Mouse (Mus musculus) intestine, postnatal 0 days (tissue): ENCODE measurements around the gene Lrguk. TPM values are rescaled to one million over a fixed set of nuclear protein-coding genes. Genes with fewer than 3 reads are reported as not detected.

Source experiments
- ATAC-seq: fragments of 200-750 bp; cut with Nextera tagmentation; 2 replicates; pipeline ENCODE4 v1.8.0; 2017; ENCODE audit warnings: mild to moderate bottlenecking, moderate TSS enrichment, moderate library complexity
- H3K27ac ChIP-seq: fragments of 300-500 bp; sonication (generic); 2 replicates; pipeline ENCODE4 v1.5.1; 2014; ENCODE audit warnings: mild to moderate bottlenecking, low read depth, low read length, moderate library complexity
- H3K27me3 ChIP-seq: fragments of 300-500 bp; sonication (generic); replicated peaks from 2 replicates; pipeline ENCODE4 v1.6.1; 2014; ENCODE audit warnings: low read length, mixed read lengths; ENCODE audit not compliant: control insufficient read depth, insufficient read depth
- H3K36me3 ChIP-seq: fragments of 300-500 bp; sonication (generic); 2 replicates; pipeline ENCODE4 v1.6.1; 2014; ENCODE audit warnings: mild to moderate bottlenecking, moderate library complexity; ENCODE audit not compliant: control insufficient read depth, insufficient read depth
- H3K4me1 ChIP-seq: fragments of 300-500 bp; sonication (generic); replicated peaks from 2 replicates; pipeline ENCODE4 v1.6.1; 2014; ENCODE audit warnings: antibody characterized with exemption, low read length, mixed read lengths; ENCODE audit not compliant: control insufficient read depth, insufficient read depth
- H3K4me2 ChIP-seq: fragments of 300-500 bp; sonication (generic); replicated peaks from 2 replicates; pipeline ENCODE4 v1.6.1; 2014; ENCODE audit warnings: low read depth, mild to moderate bottlenecking, moderate library complexity
- H3K4me3 ChIP-seq: fragments of 300-500 bp; sonication (generic); 2 replicates; pipeline ENCODE4 v1.5.1; 2014; ENCODE audit warnings: low read depth, low read length
- H3K9ac ChIP-seq: fragments of 300-500 bp; sonication (generic); 2 replicates; pipeline ENCODE4 v1.6.1; 2014; ENCODE audit warnings: mild to moderate bottlenecking, low read depth, low read length
- H3K9me3 ChIP-seq: fragments of 300-500 bp; sonication (generic); 2 replicates; pipeline ENCODE4 v1.6.1; 2016; ENCODE audit warnings: mixed run types; ENCODE audit not compliant: control insufficient read depth
- CTCF ChIP-seq: sonication (generic); IDR thresholded peaks from 2 replicates; pipeline ENCODE4 v1.5.1; 2016; ENCODE audit warnings: low read depth, mild to moderate bottlenecking, control low read depth, antibody characterized with exemption, moderate library complexity
- WGBS: fragments of 180-500 bp; shearing (Covaris S2); extraction: QIAGEN DNeasy Blood & Tissue Kit; methylation state at CpG from one replicate; pipeline ENCODE4 v1.1.7; 2014; 5-methylcytosine and 5-hydroxymethylcytosine counted together
- polyA plus RNA-seq: library from polyadenylated mRNA; unstranded; fragments of >200 nt; fragmentation: Nextera tagmentation; extraction: Ambion mirVana; gene quantifications from 2 replicates; pipeline ENCODE4 v1.2.1, GENCODE M21; 2015

Gene Lrguk
- polyA plus RNA-seq, 1 experiment from 2014 or later = 0.16 TPM

GRCm38 (mm10) chr6:34148021-34148420 lies 118.8 kb downstream of the Lrguk start:
- Histone ChIP-seq H3K27me3 (no peaks in the 10 kb centered on the region), H3K4me2 (no peak overlapping the region)

DNA sequence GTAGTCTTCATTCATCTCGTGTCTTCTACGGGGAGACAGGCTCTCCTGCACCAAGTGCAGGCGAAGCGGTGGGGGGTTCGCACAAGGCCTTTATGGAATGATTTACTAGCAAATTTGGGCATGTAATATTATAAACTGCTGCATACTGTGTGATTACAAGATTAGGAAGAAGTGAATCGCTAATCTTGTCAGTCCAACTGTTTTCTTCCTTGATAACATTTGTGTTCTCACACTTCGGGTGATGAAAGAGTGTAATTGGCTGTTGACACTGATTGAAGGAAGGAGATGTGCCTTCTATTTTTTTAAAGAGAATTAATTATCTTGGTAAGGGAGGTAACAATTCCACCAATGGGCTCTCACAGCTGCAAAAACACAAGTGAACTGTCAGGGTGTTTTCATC lies 119.4 kb downstream of the Lrguk start:
- Histone ChIP-seq H3K4me2 (no peak overlapping the region), H3K36me3 (no peaks in the 10 kb centered on the region), H3K4me1 (0 out of 2 replicates have a peak, but pooled peaks cover under 1% of the 10 kb centered on the region), H3K27ac (no peak overlapping the region), H3K9ac (no peak overlapping the region), H3K4me3 (no peak overlapping the region), H3K27me3 (no peaks in the 10 kb centered on the region), H3K9me3 (no peaks in the 10 kb centered on the region)
- ATAC-seq = no peak
- TF ChIP-seq CTCF = no peak
- WGBS = 84% methylated on average over 7 of the region's 7 CpGs

More at GRCm38 (mm10) chr6:34148021-34148420, 118.8 kb downstream of the Lrguk start:
- Histone ChIP-seq H3K4me3 (no peak overlapping the region), H3K4me1 (no peaks in the 10 kb centered on the region), H3K9ac (no peak overlapping the region), H3K27ac (no peak overlapping the region), H3K36me3 (no peaks in the 10 kb centered on the region), H3K9me3 (no peaks in the 10 kb centered on the region)
- no peak for TF ChIP-seq CTCF
- WGBS = 93% methylated on average over 3 of the region's 3 CpGs
- ATAC-seq = no peak

DNA sequence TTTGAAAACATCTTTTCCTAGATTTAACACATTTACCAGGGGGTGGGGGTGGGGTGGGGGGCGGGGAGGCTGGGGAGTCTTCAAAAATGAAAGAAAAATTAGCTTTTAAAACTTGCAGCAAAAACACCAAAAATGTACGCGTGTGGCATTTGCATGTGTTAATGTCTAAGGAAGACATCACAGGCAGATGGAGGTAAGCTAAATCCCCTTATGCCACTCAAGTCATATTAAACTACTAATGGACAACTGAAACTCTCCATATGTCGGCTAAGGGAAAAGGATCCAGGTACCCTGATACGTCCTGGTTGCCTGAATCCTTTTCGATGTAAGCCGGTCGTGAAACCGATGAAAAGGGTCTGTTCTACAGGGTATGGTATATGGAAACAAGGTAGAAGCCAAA lies 119.8 kb downstream of the Lrguk start:
- Histone ChIP-seq H3K9me3 (no peaks in the 10 kb centered on the region), H3K9ac (no peak overlapping the region), H3K27me3 (no peaks in the 10 kb centered on the region), H3K36me3 (no peaks in the 10 kb centered on the region), H3K4me2 (no peak overlapping the region), H3K27ac (no peak overlapping the region), H3K4me3 (no peak overlapping the region), H3K4me1 (0 out of 2 replicates have a peak, but pooled peaks cover 4% of the 10 kb centered on the region)
- no peak for ATAC-seq
- TF ChIP-seq CTCF = no peak
- 91% methylated on average over 9 of the region's 9 CpGs for WGBS

GRCm38 (mm10) chr6:34149821-34150220 lies 120.6 kb downstream of the Lrguk start:
- WGBS = 41% methylated on average over 1 of the region's 1 CpGs
- Histone ChIP-seq H3K9ac (no peak overlapping the region), H3K27ac (no peak overlapping the region), H3K36me3 (no peaks in the 10 kb centered on the region), H3K27me3 (no peaks in the 10 kb centered on the region), H3K4me2 (no peak overlapping the region), H3K4me1 (peaks cover 4% of the 10 kb centered on the region; the same call in 1 of the 2 replicates), H3K4me3 (no peak overlapping the region), H3K9me3 (no peaks in the 10 kb centered on the region)
- peak; percentile 85 for ATAC-seq
- peak; percentile 36 for TF ChIP-seq CTCF

- 43% methylated on average over 18 of the region's 18 CpGs for WGBS
- H3K9me3 ChIP-seq = no peaks in the 10 kb centered on the region
- TF ChIP-seq CTCF = no peak
Measured at GRCm38 (mm10) chr6:34153069-34154052, 124.1 kb downstream of the Lrguk start.

DNA sequence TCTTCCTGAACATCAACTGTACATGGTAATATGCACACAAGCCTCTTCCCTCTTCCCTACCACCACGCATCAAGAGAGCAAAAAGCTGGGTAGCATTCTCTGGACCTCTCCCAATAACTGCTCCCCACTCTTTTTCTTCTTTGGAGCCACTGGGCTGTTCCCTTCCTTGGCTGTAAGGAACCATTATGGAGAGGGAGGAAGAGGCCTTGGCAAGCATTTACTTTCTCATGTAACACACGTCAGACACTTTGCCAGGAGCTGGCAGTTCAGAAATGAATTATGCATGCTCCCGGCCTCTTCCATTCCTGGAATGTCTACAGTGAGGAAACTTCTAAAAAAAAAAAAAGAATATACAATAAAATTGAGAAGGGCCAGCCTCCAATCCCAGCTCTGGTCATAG lies 125.0 kb downstream of the Lrguk start:
- 40% methylated on average over 3 of the region's 3 CpGs for WGBS
- no peak for TF ChIP-seq CTCF
- Histone ChIP-seq H3K9ac (no peak overlapping the region), H3K9me3 (no peaks in the 10 kb centered on the region), H3K27me3 (no peaks in the 10 kb centered on the region), H3K4me1 (peaks cover 4% of the 10 kb centered on the region; the same call in 1 of the 2 replicates), H3K4me2 (no peak overlapping the region), H3K4me3 (no peak overlapping the region), H3K27ac (peak overlapping the region; percentile 8; the same call in 1 of the 2 replicates), H3K36me3 (peaks cover 26% of the 10 kb centered on the region)
- ATAC-seq = no peak

More at GRCm38 (mm10) chr6:34153069-34154052, 124.1 kb downstream of the Lrguk start:
- no peak overlapping the region for H3K9ac ChIP-seq
- no peak for ATAC-seq
- peaks cover 4% of the 10 kb centered on the region; the same call in 1 of the 2 replicates for H3K4me1 ChIP-seq
- 0 out of 2 replicates have a peak overlapping the region, but pooled peaks have one; percentile 8 for H3K27ac ChIP-seq
- no peaks in the 10 kb centered on the region for H3K27me3 ChIP-seq
- H3K36me3 ChIP-seq = peaks cover 18% of the 10 kb centered on the region
- no peak overlapping the region for H3K4me3 ChIP-seq
- no peak overlapping the region for H3K4me2 ChIP-seq
